Mouse (Mus musculus) left cerebral cortex, postnatal 36 days (tissue): Measurements from ENCODE around the gene Slc16a6. TPM values are rescaled to one million over a fixed set of nuclear protein-coding genes. Genes with fewer than 3 reads are reported as not detected.

Experiments
- DNase-seq, 2 experiments: peaks; one replicate each; pipeline ENCODE4 v3.0.0; 2021 to 2022; ENCODE audit warnings: low spot score in 2 of 2, mixed read lengths in 1 of 2
- intact Hi-C: fragments of 180-260 bp; cut with DNase I; formaldehyde crosslinking; loops from one replicate; pipeline ENCODE4 v1.15.1; 2025
- total RNA-seq, 2 experiments: library from RNA; stranded (reverse); gene quantifications; 2 replicates each; pipeline ENCODE4 v1.2.3; 2021

Gene Slc16a6
- total RNA-seq, 2 experiments from 2014 or later: 10.2 to 12.6 TPM

DNA sequence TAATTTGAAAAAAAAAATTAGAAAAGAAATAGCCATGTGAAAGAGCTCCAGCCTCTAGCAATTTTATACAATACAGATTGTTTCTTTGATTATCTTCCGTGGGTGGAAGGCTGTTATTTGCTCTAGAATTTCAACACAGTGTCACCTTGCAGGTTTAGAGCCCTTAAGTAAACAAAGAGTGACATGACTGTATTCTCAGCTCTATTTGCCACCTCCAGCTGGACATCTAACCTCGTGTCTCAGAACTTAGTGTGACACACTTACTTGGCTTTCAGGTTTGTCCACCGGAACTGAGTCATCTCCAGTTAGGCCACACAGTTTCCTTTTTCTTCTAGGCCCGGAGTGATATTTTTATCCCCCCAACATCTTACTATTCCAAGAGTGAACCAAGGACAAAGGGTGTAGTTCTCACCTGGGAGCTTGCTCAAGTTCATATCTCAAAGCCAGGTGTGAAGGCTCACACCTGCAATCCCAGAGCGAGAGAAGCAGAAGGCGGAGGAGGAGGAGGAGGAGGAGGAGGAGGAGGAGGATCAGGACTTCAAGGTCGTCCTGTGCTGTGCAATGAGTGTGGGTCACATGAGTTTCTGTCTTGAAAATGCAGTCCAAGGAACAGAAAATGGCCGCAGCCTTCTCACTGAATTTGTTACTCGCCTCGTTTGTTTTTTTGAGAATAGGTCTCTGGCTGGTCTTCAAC is 14.7 kb upstream of the Slc16a6 start:
- intact Hi-C loops: no loop called here
- no peak for DNase-seq

DNA sequence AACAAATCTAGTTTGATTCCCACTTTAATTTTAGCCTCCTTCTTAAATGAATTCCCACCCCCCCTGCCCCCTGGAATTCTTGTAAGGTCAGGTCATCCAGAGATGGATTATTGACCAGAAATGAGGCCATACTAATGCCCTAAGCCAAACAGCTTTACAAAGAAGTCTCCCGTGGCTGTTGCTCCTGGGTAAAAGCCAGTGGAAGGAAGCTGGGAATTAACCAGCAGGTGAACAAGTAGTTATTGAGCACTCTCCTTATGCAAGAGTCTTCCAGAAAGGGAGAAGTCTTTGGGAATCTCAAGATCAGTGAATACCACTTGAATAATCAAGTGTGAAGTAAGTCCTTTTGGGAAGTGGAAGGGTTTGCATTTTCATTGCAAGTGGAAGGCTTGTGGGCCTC is 13.7 kb upstream of the Slc16a6 start:
- DNase-seq: no peak
- intact Hi-C loops: no loop called here

DNA sequence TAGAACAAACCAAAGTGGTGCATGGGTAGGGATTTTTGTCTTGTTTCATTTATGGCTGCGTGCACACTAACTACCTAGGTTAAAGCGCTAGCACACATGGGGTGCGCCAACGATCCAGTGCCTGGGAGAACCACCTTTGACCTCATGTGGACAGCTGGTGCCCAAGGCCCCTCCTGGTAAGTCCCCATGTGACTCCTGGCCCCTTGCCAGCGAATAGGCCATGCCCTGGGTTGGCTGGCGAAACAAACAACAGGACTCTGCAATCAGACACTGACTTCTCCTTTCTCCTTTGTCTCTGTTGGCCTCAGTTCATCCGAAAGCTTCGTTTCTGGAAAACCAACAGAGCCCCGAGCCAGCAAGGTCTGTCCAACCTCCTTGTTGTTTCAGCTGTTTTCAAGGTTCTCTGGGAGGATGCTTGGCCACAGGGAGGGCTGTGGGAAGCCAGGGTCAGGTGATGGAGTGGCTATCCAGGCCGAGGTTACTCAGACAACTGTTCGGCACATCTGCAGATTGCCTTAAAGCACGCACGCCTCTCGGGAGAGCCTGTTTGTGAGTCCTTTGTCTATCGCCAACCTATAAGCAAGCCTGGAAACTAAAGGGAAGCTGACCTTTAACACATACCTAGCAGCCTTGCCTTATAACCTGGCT is 12.1 kb upstream of the Slc16a6 start:
- peak; percentile 18 to 27 for DNase-seq
- intact Hi-C loops: no loop called here

- no peak for DNase-seq
- intact Hi-C loops: no loop called here
Measured at GRCm38 (mm10) chr11:109480440-109480839, 7.0 kb upstream of the Slc16a6 start.

DNA sequence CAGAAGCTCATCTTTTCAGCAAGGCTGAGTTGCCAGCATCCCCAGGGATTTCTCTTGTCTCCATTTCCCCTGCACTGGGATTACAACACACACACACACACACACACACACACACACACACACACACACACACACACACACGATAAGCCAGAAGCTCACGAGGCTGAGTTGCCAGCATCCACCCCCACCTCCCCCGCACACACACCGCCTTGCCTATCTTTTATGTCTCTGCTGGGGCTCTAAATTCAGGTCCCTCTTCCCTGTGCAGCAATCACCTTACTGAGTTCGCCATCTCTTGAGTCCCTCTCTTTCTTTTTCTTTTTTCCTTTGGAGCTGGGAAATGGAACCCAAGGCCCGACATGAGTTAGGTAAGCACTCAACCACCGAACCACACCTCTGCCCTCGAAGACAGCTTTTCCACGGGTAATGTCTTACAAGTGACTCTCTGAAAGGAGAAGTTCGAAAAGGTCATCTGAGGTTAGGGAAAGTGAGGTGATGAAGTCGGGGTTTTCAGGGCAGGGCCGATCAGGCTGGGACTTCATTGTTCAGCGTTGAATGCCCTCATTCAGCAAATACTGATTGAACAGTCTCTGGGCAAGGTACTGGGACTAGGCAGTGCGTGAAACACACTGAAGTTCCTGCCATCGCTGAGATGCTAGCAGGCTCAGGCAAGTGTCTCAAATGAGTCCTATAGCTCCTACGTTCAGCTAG is 6.3 kb upstream of the Slc16a6 start:
- no peak for DNase-seq
- intact Hi-C loops: no loop called here

DNA sequence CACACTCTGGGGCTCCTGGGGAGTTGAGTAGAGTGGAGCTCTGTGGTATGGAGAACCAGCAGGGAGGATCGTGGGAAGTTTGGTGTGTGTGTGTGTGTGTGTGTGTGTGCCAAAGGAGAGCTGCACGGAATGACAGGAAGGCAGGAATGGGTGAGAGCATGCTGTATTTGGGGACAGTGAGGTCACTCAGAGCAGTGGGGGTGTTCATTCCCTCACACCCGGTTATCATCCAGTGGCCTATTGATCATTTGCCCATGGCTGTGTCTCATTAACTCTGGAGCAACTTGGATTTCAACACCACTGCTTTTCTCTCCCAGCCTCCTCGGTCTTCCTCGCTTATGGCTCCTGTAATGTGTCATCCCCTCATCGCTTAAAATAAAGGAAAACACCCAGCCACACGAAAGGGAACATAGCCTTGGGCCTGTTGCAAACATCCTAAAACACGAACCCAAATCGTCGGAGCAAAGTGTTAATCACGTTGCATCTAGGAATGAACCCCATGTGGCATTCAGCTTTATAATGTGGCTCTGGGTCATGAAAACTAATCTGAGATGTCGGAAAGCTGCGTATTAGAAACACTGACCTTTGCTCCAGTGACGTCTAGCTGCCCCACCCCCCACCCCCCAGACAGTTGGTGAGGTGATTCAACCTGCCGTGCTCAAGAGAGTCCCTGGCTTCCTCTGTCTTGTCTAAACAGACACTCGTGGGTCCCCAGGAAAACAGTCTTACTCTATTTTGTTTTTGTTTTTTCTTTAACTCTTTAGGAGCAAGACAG is 4.4 kb upstream of the Slc16a6 start:
- intact Hi-C loops: no loop called here
- no peak for DNase-seq

DNA sequence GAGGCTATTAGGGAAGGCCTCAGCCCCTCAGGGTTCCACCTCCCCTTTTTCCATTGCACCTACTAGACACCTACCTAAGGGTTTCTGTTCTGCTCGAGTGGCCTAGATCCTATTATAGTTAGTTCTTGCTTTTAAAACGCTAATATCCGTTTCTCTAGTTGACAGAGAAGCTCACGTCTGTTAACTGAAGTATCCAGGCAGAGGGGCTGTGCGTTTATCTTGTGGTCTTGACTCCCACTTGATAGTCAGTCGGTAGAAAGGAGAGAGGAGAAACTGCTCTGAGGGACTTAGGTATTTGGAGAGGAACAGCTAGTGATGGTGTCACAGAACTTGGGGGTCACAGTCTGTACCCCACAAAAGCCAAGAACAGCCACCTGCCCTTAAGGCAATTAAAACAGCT is 3.3 kb upstream of the Slc16a6 start:
- no peak for DNase-seq
- intact Hi-C loops: no loop called here

- intact Hi-C loops: no loop called here
- DNase-seq: no peak
Measured at GRCm38 (mm10) chr11:109476241-109476640, 2.8 kb upstream of the Slc16a6 start.

GRCm38 (mm10) chr11:109475717-109476116 is 2.3 kb upstream of the Slc16a6 start:
- intact Hi-C loops: no loop called here

GRCm38 (mm10) chr11:109474836-109475235 is 1.4 kb upstream of the Slc16a6 start:
- intact Hi-C loops: loop anchor here (5.0 kb wide), 1 partner anchor 137 kb away; the partner anchor contains the start of gene Wipi1
- no peak for DNase-seq

More at GRCm38 (mm10) chr11:109475717-109476116, 2.3 kb upstream of the Slc16a6 start:
- no peak for DNase-seq

GRCm38 (mm10) chr11:109474086-109474742 is 816 bp upstream of the Slc16a6 start:
- DNase-seq: no peak
- intact Hi-C loops: loop anchor here (5.0 kb wide), 1 partner anchor 138 kb away; the partner anchor contains the start of gene Wipi1

DNA sequence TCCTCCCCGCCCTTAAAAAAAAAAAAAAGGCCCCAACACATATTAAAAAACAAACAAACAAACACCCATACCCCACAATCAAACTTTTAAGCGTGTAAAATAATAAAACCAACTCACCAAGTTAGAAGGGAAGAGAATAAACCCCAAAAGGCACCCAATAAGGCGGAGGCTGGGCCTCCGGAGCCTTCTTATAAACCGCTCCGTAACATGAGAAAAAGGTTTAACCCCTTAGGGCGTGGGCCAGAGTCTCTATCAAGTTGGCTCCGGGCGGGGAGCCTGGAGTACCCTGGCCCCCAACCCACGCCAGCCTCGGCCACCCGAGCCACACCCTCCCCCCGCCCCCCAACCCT is 602 bp downstream of the Slc16a6 start:
- no peak for DNase-seq
- intact Hi-C loops: loop anchor here (5.0 kb wide), 1 partner anchor 140 kb away; the partner anchor contains the start of gene Wipi1

- DNase-seq: peak; percentile 25 to 29
- intact Hi-C loops: loop anchor here (5.0 kb wide), 1 partner anchor 140 kb away; the partner anchor contains the start of gene Wipi1
Measured at GRCm38 (mm10) chr11:109472171-109472691, 1.2 kb downstream of the Slc16a6 start.

DNA sequence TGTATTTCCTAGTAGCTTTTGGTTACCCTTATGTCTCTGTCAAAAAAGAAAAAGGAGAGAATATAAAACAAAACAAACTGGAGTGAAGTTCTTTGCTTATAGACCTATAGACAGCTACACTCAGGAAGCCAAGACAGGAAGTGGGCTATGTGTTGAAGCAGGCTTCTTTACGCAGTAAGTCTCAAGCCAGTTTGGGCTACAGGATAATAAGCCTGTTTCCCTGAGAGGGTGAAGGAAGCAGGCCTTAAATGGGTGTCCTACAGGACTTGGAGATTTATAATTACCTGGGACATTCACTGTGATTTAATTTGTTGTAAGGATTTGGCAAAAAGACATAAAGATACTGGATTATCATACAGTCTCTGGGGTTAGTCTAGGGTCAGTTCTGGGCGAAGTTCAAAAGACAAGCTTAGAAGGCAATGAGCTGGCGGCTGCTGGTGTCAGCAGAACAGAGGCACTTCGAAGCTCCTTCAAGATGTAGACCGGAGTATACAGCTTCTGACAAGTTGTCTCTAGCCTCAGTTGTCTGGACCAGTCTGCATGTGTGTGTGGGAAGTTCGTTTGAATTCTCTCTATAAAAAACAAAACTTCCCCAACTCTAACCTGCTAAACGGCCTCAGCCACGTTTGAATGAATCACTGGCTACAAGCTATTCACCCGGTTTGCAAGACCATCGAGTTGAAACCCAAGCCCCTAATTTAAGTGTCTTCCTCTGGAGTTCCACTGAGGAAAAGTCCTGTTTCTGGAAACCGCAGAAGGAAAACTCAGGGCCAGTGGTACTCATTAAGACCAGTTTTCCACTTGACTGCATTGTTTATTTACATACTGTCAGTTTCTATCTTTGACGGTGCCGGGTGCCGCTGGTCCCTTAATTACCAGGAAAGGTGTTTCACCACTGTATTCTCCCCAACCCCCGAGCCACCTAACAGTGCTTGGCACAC is 2.2 kb downstream of the Slc16a6 start:
- intact Hi-C loops: loop anchor here (5.0 kb wide), 1 partner anchor 141 kb away; the partner anchor contains the start of gene Wipi1
- DNase-seq: no peak

- DNase-seq: no peak
- intact Hi-C loops: loop anchor here (5.0 kb wide), 1 partner anchor 142 kb away; the partner anchor contains the start of gene Wipi1
Measured at GRCm38 (mm10) chr11:109470170-109470569, 3.2 kb downstream of the Slc16a6 start.

- intact Hi-C loops: no loop called here
- no peak for DNase-seq
Measured at GRCm38 (mm10) chr11:109468133-109468532, 5.3 kb downstream of the Slc16a6 start.

DNA sequence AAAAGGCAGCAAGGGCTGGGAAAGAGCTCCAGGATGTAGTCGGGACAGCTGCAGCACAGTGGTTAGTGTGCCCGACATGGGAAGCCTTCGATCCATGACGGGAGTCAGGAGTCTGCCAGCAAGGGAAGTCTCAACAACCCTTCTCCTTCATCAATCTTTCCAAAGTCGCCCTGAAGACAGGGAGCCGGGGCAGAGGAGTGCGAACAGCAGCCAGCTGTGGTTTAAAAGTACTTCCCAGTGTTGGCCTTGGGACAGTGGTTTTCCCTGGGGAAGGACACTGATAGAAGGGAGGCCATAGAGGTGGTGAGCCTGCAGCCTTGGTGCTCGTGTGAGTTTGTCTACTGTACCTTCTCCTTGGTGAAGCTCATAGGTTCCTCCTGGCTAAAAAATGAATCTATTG is 6.4 kb downstream of the Slc16a6 start:
- intact Hi-C loops: no loop called here
- DNase-seq: no peak

GRCm38 (mm10) chr11:109465068-109465467 is 8.3 kb downstream of the Slc16a6 start:
- no peak for DNase-seq
- intact Hi-C loops: no loop called here
